Mouse (Mus musculus) hindbrain, embryonic 16.5 days (tissue): Measurements from ENCODE around the gene Bmper. TPM values are rescaled to one million over a fixed set of nuclear protein-coding genes. Genes with fewer than 3 reads are reported as not detected.

Experiments
- ATAC-seq: fragments of 200-750 bp; cut with Nextera tagmentation; 2 replicates; pipeline ENCODE4 v1.8.0; 2017; ENCODE audit warnings: moderate TSS enrichment, moderate library complexity
- H3K27ac ChIP-seq: fragments of 300-500 bp; sonication (generic); 2 replicates; pipeline ENCODE4 v1.5.1; 2014; ENCODE audit warnings: low read depth, mild to moderate bottlenecking, control low read depth, low read length, moderate library complexity
- H3K27me3 ChIP-seq: fragments of 300-500 bp; sonication (generic); replicated peaks from 2 replicates; pipeline ENCODE4 v1.6.1; 2014; ENCODE audit warnings: low read length; ENCODE audit not compliant: control insufficient read depth, insufficient read depth
- H3K36me3 ChIP-seq: fragments of 300-500 bp; sonication (generic); 2 replicates; pipeline ENCODE4 v1.6.1; 2014; ENCODE audit warnings: mild to moderate bottlenecking, low read length, moderate library complexity, mixed read lengths; ENCODE audit not compliant: control insufficient read depth, insufficient read depth
- H3K4me1 ChIP-seq: fragments of 300-500 bp; sonication (generic); 2 replicates; pipeline ENCODE4 v1.6.1; 2014; ENCODE audit warnings: low read depth, low read length; ENCODE audit not compliant: control insufficient read depth, insufficient read depth
- H3K4me2 ChIP-seq: fragments of 300-500 bp; sonication (generic); 2 replicates; pipeline ENCODE4 v1.6.1; 2014; ENCODE audit warnings: mild to moderate bottlenecking, low read length, control low read depth, moderate library complexity
- H3K4me3 ChIP-seq: fragments of 300-500 bp; sonication (generic); 2 replicates; pipeline ENCODE4 v1.5.1; 2014; ENCODE audit warnings: mild to moderate bottlenecking, low read length, control low read depth, moderate library complexity
- H3K9ac ChIP-seq: fragments of 300-500 bp; sonication (generic); 2 replicates; pipeline ENCODE4 v1.6.1; 2014; ENCODE audit warnings: low read depth, mild to moderate bottlenecking, control low read depth, low read length, moderate library complexity
- H3K9me3 ChIP-seq: fragments of 300-500 bp; sonication (generic); 2 replicates; pipeline ENCODE4 v1.6.1; 2014; ENCODE audit warnings: mild to moderate bottlenecking, low read length, moderate library complexity; ENCODE audit not compliant: control insufficient read depth
- WGBS: fragments of 180-500 bp; shearing (Covaris S2); extraction: QIAGEN DNeasy Blood & Tissue Kit; methylation state at CpG from one replicate; pipeline ENCODE4 v1.1.7; 2014; 5-methylcytosine and 5-hydroxymethylcytosine counted together
- polyA plus RNA-seq: library from polyadenylated mRNA; unstranded; fragments of >200 nt; fragmentation: Nextera tagmentation; extraction: Ambion mirVana; gene quantifications from 2 replicates; pipeline ENCODE4 v1.2.1, GENCODE M21; 2015

The Bmper gene
- polyA plus RNA-seq, 1 experiment from 2014 or later = 8.7 TPM

- Histone ChIP-seq H3K4me2 (no peak overlapping the region), H3K36me3 (no peaks in the 10 kb centered on the region), H3K4me3 (no peak overlapping the region), H3K9me3 (no peaks in the 10 kb centered on the region), H3K27me3 (no peaks in the 10 kb centered on the region), H3K27ac (no peak overlapping the region), H3K9ac (no peak overlapping the region), H3K4me1 (no peaks in the 10 kb centered on the region)
- 0 out of 2 replicates have a peak, but pooled peaks have one; percentile 40 for ATAC-seq
- WGBS = 50% methylated on average over 7 of the region's 7 CpGs
Observed at GRCm38 (mm10) chr9:23268609-23269008, 45.7 kb downstream of the Bmper start.

- no peaks in the 10 kb centered on the region for H3K36me3 ChIP-seq
- no peak overlapping the region for H3K27ac ChIP-seq
- no peak overlapping the region for H3K4me2 ChIP-seq
- H3K4me3 ChIP-seq = no peak overlapping the region
- H3K4me1 ChIP-seq = no peaks in the 10 kb centered on the region
- H3K9ac ChIP-seq = no peak overlapping the region
- no peaks in the 10 kb centered on the region for H3K27me3 ChIP-seq
- H3K9me3 ChIP-seq = no peaks in the 10 kb centered on the region
- 63% methylated on average over 2 of the region's 2 CpGs for WGBS
- ATAC-seq = no peak
Observed at GRCm38 (mm10) chr9:23269087-23269486, 46.2 kb downstream of the Bmper start.

GRCm38 (mm10) chr9:23276244-23276643, 53.4 kb downstream of the Bmper start:
- Histone ChIP-seq H3K4me3 (no peak overlapping the region), H3K9me3 (no peaks in the 10 kb centered on the region), H3K27me3 (no peaks in the 10 kb centered on the region), H3K4me2 (no peak overlapping the region), H3K9ac (no peak overlapping the region), H3K27ac (no peak overlapping the region), H3K4me1 (no peaks in the 10 kb centered on the region), H3K36me3 (no peaks in the 10 kb centered on the region)
- ATAC-seq = no peak
- WGBS = 90% methylated on average over 4 of the region's 4 CpGs

GRCm38 (mm10) chr9:23284940-23285460, 62.1 kb downstream of the Bmper start:
- Histone ChIP-seq H3K27ac (no peak overlapping the region), H3K4me3 (no peak overlapping the region), H3K4me1 (no peaks in the 10 kb centered on the region), H3K36me3 (no peaks in the 10 kb centered on the region), H3K4me2 (no peak overlapping the region), H3K9me3 (no peaks in the 10 kb centered on the region), H3K27me3 (no peaks in the 10 kb centered on the region), H3K9ac (no peak overlapping the region)
- ATAC-seq = no peak
- 91% methylated on average over 4 of the region's 4 CpGs for WGBS

GRCm38 (mm10) chr9:23293574-23293973, 70.7 kb downstream of the Bmper start:
- Histone ChIP-seq H3K27me3 (no peaks in the 10 kb centered on the region), H3K27ac (no peak overlapping the region), H3K9me3 (no peaks in the 10 kb centered on the region), H3K4me1 (no peaks in the 10 kb centered on the region), H3K4me2 (no peak overlapping the region), H3K9ac (no peak overlapping the region), H3K4me3 (no peak overlapping the region), H3K36me3 (no peaks in the 10 kb centered on the region)
- no peak for ATAC-seq
- WGBS = 92% methylated on average over 3 of the region's 3 CpGs

GRCm38 (mm10) chr9:23295569-23295968, 72.7 kb downstream of the Bmper start:
- H3K4me2 ChIP-seq = no peak overlapping the region
- H3K27ac ChIP-seq = no peak overlapping the region
- no peaks in the 10 kb centered on the region for H3K9me3 ChIP-seq
- H3K4me3 ChIP-seq = no peak overlapping the region
- H3K9ac ChIP-seq = no peak overlapping the region
- no peaks in the 10 kb centered on the region for H3K27me3 ChIP-seq
- no peak for ATAC-seq
- H3K4me1 ChIP-seq = no peaks in the 10 kb centered on the region
- H3K36me3 ChIP-seq = no peaks in the 10 kb centered on the region
- 79% methylated on average over 6 of the region's 6 CpGs for WGBS

DNA sequence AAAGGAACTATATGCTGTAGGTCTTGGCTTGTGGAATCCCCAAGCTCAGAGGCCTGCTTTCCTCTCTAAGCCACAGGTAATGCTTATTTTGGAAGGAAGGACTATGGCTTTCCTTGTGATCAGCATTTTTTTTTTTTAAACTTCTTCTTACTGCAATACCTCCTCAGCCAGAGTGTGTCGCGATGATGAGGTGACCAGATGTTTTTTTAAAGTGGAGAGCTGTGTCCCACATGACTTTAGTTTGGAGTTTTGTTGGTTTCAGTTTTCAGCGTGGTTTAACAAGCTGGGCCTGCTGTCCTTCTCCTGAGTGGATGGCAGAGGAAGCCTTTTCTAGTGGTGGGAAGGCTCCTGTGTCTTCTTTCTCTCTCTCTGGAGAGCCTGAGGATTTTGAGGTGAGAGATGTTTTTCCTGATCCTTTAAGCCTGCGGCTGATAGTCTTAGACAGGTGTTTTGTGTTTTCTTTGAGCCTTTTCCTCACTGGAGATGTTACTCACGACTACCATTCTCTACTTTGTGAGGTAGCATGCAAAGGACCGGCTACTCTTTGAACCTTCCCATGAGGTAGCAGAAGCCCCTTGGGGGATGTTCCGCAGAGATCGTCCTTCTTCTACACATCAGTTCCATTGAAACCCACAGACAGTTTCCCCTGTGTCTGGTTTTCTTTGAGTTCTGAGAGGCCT, 74.8 kb downstream of the Bmper start:
- Histone ChIP-seq H3K27me3 (no peaks in the 10 kb centered on the region), H3K27ac (no peak overlapping the region), H3K4me3 (no peak overlapping the region), H3K9me3 (no peaks in the 10 kb centered on the region), H3K4me1 (no peaks in the 10 kb centered on the region), H3K9ac (no peak overlapping the region), H3K36me3 (no peaks in the 10 kb centered on the region), H3K4me2 (no peak overlapping the region)
- no peak for ATAC-seq
- 83% methylated on average over 8 of the region's 8 CpGs for WGBS

GRCm38 (mm10) chr9:23300376-23300775, 77.5 kb downstream of the Bmper start:
- H3K4me3 ChIP-seq = no peak overlapping the region
- no peak overlapping the region for H3K27ac ChIP-seq
- 78% methylated on average over 8 of the region's 8 CpGs for WGBS
- no peak overlapping the region for H3K4me2 ChIP-seq
- no peaks in the 10 kb centered on the region for H3K9me3 ChIP-seq
- H3K36me3 ChIP-seq = no peaks in the 10 kb centered on the region
- H3K9ac ChIP-seq = no peak overlapping the region
- H3K4me1 ChIP-seq = no peaks in the 10 kb centered on the region
- no peaks in the 10 kb centered on the region for H3K27me3 ChIP-seq
- no peak for ATAC-seq

GRCm38 (mm10) chr9:23305681-23306080, 82.8 kb downstream of the Bmper start:
- no peak for ATAC-seq
- H3K27ac ChIP-seq = no peak overlapping the region
- 73% methylated on average over 4 of the region's 4 CpGs for WGBS

More at GRCm38 (mm10) chr9:23305681-23306080, 82.8 kb downstream of the Bmper start:
- Histone ChIP-seq H3K9ac (no peak overlapping the region), H3K9me3 (no peaks in the 10 kb centered on the region), H3K4me1 (no peaks in the 10 kb centered on the region), H3K4me2 (no peak overlapping the region), H3K27me3 (no peaks in the 10 kb centered on the region), H3K4me3 (no peak overlapping the region), H3K36me3 (no peaks in the 10 kb centered on the region)
